Mouse (Mus musculus) adrenal gland, postnatal 10 days (tissue): ENCODE results near the gene Cracr2b. TPM values are rescaled to one million over a fixed set of nuclear protein-coding genes. Genes with fewer than 3 reads are reported as not detected.

ENCODE experiments used
- DNase-seq: peaks from one replicate; pipeline ENCODE4 v3.0.0; 2021; ENCODE audit warnings: mixed read lengths
- long read RNA-seq, 2 experiments: library from polyadenylated mRNA; stranded (forward); transcript quantifications; one replicate each; pipeline ENCODE4 v2.0.0; 2021
- total RNA-seq, 2 experiments: library from RNA; stranded (reverse); gene quantifications; 2 replicates each; pipeline ENCODE4 v1.2.3; 2021

Cracr2b gene
- total RNA-seq, result 10 to 100 TPM; 16.8 to 19.6 TPM
- long read RNA-seq, experiment 1, partial matches to known transcripts, result 15 of 29 reads
- long read RNA-seq, experiment 1, other reads (novel, unspliced or antisense), result 13 of 29 reads
- long read RNA-seq, experiment 2, partial matches to known transcripts, result 10 of 18 reads
- long read RNA-seq, experiment 2, other reads (novel, unspliced or antisense), result 8 of 18 reads

DNA sequence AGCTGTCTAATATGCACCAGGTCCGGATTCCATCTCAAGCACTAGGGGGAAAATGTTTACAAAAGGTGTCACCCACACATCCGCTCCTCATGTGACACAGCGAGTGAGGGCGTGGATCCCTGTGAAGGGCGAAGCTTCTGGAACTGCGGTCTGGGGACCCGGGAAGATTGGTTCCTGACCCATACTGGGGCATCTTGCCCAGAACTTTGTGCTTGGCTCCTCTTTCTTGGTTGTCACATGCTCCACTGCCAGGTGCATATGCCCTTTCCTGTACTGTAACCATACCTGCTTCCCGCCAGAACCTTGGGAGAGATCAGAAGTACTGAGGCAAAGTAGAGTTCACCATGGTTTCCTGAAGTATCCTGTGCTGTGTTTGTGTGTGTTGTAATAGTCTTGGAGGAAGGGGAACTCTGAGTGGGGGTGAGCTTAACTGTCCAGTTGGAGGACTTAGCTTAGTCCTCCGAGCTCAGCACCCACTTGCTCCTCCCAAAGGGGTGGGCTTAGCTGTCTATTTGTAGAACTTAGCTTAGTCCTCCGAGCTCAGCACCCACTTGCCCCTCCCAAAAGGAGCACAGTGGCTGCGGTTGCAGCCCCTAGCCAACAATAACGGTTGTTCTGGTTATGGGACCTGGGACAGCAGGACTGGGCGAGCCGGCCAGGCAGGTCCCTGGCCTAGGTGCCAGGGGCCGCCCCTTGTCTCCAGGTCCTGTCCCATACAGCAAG is at the start of gene Cracr2b:
Cracr2b (plus strand) TSS at position 704 of the 723 bp plus-strand sequence.
- peak; percentile 34 for DNase-seq

DNA sequence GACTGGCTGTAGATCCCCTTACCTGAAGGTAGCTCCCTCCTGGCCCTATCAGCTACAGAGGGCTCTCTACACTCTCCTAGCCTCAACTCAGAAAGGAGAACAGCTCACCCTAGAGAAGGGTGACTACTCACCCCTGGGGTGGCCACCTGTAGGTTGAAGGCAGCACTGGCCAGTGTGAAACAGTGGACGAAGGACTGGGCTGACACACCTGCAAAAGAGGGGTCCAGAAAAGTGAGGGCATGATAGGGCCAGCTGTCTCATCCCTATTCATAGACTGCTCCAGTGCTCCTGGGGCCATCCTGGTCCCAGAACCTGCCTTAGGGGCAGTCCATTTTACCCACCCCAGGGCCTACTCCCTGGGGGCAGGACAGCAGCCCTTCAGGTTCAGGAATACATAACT is 49.2 kb upstream of the Cracr2b start:
- DNase-seq, result no peak

DNA sequence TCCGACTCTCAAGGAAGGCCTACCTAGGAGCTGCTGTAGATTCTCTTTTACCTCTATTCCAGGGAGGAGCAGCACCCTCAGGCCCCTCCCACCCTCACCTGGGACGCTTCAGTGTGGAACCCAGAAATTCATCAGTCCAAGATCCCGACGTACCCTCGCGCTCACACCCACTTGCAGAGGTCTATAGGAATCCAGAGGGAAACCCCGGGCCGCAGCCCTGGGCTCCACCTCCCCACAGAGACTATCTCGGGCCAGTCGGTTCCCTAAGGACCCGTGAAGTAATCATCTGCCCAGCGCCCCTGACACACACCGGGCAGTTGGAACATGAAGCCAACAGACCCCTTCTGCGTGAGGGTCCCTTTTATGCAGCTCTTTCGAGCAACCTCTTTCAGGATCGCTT is 47.6 kb upstream of the Cracr2b start:
- peak; percentile 30 for DNase-seq

DNA sequence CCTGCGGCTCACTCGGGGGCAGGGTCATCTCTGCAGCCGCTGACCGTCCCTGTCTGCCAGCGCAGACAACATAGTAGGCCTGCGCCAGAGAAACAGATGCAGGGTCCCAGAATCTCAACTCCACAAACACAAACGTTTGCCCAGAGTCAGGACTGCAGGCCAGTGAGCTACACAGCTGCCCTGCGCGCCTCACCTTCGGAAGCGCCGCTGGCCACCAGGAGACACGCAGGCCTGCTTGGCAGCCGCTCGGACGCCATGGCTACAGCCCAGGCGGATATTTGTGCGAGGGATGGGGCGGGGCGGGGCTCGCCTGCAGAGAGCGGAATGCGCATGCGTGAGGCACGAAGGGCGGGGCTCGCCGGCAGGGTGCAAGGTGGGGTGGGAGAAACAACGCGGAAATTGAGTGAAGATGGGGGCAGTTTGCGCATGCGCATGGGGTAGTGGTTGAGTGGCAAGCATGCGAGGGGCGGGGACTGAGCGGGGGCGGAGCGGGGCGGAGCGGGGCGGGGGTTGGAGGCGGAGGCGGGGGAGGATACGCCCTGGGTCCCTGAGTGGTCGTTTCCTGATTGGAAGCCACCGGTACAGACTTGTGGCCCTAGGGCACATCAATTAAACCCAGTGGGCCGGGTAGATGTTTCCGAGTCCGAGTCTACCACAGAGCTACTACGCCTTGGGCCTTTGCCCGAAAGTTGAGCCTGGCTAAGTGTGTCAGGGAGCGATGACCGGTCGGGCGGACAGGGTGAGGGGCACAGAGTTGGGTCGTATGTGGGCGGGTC is 46.9 kb upstream of the Cracr2b start, which contains the start of gene Gatd1:
Gatd1 (minus strand) TSS at position 328 of the 776 bp plus-strand sequence.
- DNase-seq, result peak; percentile 100

DNA sequence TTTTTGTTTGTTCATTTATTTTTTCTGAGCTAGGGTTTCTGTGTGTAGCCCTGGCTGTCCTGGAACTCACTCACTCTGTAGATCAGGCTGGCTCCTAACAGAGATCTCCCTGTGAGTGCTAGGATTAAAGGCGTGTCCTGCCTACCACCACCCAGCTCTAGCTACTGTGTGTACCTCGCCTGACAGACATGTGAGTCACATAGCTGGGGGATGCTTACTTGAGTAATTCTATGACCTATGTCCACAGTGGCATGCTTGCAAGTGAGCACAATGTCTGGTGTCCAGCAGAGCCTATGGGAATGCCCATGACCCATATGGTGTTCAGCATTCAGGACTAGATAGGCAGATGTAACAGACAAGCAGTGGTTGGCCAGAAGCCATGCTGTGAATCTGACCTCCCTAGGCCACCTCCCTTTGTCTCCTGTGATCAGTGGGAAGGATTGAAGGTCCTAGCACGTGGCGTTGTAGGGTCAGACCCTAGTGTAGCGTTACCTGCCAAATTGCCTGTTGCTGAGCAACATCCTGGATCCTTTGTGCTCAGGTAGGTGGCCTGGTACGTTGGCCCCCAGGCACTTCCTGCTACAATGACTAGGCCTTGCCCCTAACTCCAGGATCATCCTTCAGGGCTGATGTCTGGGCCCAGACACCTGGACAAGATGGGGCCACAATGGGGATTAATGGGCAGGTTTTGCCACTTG is 44.6 kb upstream of the Cracr2b start:
- DNase-seq, result no peak

DNA sequence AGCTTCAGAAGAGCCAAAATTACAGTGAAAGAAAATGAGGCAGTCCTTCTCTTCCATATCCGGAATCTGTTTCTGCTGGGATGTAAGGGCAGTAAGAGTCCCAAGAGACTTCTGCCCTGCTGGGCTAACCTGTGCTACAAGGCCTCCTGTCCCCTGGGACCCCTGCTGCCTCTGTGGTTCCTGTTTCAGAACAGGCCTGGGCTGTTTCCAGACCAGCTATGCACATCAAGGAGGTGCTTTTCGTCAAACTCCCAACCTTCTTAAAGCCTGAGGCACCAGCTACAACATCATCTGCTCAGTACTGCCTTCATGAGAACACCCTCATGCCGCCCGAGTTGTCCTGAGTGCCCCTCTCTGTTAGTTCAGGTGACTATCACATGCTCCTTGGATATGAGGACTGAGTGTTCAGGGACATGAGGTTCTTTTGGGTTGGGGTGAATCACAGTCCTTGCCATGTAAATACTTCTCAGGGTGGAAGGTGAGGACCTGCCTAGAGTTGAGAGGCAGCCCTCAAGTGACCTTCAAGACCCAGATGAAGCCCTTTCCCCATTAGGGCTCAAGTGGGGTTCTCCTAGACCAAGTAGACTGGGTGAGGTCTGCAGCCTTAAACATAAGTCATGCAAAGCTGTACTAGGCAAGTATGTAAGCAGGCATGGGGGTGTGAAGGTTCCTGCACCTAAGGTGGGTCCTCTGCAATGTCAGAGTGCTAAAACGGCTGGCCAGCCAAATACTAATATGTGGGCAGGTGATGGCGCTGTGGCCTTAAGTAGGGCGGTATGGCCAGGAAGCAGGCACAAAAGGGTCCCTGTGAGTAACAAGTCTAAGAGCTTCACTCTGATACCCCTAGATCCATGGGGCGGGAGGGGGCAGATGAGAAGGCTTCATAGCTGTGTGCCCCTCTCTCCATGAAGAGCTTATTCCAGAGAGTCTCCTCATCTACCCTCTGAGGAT is 42.9 kb upstream of the Cracr2b start:
- no peak for DNase-seq

DNA sequence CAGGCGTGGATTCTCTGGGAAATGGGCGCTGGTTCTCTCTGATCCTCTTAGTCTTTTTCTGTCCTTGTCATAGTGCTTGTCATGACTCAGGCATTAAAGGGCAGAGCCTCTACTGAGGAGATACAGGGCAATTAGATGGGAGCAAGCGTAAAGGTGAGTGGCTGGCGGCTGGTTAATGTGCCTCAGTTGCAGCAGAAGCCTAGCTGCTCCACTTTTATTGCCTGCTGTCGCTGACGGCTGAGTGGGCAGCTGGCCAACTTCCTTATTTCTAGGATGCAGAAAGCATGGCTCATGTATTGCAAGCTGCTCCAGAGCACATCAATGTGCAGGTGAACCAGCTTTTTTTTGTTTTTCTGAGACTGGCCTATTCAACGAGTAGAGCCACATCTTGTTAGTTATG is 41.9 kb upstream of the Cracr2b start:
- peak; percentile 60 for DNase-seq

DNA sequence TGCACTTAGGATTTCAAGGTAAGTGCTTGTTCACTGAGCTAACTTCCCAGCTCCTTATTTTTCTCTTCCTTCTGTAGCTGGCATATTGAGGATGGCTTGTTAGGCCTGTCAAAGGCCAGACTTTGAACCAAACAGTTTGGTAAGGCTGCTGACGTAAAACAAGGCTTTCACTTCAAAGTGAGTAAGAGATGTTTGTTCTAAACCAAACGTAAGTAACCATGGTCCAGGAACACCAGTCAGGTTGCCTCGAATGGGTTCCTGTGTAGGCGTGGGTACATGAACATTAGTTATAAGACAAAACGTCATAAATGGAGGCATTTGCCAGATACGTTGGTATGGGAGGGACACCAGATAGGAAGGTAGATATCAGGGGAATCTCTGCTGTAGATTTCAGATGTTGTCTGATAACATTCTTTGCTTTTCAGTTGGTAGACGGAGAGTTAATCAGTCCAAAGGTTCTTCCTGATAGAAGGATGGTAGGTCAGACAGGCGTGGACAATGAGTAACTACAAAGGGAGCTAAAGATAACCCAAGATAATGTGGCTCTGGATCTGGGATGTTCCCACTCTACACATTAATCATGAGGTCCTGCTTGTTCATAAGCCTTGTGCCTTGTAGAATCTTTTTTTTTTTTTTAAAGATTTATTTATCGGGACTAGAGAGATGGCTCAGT is 40.7 kb upstream of the Cracr2b start:
- no peak for DNase-seq

DNA sequence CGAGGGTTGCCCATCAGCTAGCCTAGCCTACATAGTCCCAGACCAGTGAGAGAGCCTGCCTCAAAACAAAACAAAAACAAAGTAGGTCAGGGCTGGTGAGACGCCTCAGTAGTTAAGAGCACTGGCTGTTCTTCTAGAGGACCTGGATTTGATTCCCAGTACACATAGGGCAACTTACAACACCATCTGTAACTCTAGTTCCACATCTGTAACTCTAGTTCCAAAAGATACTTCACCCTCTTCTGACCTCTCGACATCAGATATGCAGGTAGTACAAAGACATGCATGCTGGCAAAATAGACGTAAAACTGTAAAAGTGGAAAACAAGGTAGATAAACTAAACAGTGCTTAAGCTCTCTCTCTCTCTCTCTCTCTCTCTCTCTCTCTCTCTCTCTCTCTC is 37.1 kb upstream of the Cracr2b start:
- DNase-seq, result no peak

DNA sequence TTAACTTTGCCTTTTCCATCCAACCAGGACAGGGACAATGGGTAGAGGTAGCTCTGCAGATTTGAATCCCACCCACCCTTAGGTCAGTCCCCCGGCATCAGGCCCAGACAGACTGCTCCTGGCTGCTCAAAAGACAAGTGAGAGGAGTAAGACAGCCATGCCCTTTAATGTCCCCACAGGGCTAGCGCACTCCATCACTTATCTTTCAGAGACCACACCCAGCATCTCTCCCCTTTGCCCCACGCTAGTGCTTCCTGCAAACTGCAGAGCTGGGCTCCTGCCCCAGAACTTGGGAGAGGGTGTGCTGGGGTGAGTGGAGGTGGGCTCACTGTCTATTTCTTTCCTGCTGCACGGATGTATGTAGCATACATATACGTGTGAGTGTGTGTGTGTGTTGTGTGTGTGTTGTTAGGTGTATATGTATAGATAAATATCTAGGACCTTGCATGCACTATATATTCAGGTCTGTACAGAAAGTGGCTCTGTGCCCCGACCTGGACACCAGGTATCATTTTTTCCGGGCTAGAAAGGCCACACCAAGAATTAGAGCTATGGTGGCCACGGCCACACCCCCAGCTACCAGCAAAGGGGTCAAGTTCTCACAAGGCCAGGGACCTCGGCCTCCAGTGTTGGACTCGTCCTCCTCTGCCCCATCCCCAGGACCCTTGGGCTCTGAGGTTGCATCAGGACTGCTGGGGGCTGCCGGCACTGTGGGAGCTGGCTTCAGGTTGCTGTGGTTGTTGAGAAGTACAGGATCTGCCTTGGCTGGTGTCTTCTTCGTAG is 33.8 kb upstream of the Cracr2b start:
- DNase-seq, result no peak

DNA sequence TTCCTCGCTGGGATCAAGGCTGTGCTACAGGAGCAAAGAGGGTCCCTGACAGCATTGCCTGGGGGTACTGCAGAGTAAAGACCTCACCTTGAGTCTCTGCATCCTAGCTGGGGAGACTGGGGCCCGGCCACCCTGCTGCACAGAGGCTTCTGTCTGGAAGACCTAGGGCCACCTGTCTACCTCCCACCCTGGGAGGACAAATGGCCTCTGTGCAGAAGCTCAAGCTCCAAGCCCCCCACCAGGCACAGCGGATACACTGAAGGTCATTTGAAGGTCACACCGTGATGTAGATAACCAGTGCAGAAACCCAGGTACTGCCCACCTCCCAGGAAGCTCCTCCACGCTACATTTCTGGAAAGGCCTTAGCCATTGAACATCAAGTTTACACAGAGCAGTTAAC is 32.2 kb upstream of the Cracr2b start:
- DNase-seq, result no peak

DNA sequence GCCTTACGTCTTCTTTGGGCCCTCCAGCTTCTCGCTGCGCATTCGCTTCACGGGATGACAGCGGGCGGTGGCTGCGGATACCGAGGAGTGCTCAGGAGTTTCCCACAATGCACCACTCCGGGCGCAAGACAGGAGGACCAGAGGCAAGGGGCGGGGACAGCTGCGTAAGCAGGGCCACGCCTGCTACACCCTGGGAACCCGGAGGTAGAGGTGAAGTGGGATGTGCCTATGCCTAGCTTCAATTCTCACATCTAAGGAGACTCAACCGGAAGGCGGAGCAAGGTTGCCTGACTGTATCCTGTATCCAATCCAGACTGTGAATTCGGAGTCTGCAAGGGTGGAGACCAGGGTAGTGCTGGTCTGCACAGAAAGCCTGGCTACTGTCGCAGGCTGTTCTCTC is 31.6 kb upstream of the Cracr2b start, which contains the start of gene Cend1:
Cend1 (minus strand) TSS at position 182 of the 400 bp plus-strand sequence.
- peak; percentile 60 for DNase-seq

DNA sequence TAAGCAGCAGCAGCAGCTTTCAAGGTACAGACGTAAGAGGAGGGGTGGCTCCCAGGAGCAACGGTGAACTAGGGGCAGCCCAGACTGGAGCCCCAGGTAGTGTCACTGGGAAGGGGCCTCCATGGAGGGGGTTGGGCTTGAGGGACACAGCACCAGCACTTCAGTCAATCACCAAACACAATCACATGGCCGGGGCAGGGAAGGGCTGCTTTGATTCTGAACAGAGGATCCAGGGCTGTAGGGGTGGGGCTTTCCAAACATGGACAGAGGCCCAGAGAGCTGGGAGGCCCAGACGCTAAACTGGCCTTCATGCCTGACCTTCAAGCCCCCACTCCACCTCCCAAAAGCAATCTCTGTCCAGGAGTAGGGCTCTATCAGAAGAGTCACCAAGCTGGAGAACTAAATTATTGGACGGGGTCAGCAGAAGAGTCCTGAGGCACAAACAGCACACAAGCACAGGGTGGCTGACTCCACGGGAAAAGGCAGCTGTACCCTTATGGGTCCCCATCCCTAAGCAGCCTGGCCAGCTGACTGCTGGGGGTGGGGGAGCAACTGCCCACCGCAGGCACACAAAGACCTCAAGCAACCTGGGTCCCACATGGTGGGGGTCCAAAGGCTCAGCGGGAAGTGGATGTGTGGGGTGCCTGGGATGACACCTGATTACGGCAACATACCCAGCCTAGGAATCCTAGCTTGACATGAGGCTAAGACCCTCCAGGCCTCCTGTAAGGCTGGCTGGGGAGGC is 30.9 kb upstream of the Cracr2b start:
- peak; percentile 68 for DNase-seq

DNA sequence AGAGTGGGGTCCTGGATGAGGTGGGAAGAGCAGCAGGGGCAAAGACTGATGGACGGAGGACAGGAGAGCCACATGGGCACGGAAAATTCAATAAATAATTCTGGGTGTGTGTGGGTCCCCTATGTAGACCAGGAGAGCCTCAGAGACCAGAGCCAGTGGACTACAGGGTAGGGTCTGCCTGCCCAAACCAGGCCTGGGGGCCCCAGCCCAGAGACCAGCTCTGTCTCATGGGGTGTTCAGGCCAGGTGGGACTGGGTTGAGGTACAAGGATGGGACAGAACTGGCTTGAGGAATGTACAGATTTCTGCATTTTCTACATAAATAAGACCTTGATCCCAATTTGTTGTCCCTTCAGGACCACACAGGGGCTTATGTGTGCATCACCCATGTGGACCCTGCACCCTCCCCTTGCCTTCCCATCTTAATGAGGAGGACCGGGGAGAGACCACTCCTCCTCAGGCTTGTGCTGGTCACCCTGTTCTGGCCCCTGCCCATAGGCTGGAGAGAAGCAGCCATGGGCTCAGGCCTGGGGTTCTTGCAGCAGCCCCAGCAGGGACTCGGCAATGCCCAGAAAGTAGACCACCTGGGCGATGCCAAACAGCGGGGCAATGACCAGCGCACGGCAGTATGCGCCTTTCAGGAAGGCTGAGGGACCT is 30.2 kb upstream of the Cracr2b start:
- DNase-seq, result no peak

DNA sequence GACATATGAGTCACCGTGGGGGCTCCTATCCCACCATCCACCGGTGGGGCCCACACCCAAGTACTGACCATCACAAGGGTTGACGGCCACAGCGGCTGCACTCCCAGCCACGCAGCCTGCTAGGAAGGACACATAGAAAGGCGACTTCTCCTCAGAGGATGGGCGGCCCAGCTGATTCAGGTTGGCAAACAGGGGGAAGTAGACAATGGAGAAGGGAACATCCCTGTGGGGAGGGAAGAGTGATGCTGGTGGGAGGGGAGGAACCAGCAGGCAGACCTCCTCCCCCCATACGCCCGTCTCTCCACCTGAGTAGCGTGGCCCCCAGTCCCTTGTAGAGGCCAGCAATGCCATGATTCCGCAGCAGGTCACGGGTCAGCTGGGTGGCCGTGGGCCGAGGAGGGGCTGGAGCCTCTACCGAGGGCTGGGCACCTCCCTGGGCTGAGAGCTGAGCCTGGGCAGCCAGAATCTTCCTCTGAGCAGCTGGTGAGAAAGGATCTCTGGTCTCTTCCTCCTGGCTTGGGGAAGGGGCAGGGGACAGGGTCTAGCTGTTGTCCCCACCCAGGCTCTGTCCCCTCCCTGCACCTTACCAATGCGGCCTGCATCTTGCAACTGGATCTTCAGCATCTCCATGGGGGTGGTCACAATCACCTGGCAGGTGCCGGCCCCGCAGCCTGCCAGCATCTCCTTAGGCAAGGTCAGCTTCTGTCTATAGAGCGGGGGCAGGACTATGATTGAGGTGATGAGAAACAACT is 29.3 kb upstream of the Cracr2b start:
- DNase-seq, result no peak

DNA sequence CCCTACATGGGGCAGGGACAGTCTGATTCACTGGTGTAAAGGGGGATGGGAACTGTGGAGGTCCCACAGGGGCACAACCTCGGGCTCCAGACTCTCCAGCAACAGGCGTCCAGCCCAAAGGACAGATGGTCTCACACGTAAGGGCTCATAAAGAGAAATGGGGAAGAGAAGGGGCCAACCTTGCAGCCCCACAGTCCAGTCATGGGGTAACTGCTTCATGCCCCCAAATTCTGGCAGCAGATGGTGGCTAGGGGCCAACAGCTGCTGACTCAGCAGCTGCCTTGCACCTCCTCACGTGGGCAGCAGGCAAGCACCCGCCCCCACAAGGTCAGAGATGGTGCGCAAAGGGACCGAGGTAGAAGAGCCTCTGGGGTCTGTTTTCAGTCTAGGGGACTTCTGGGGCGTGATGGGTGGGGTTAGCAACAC is 28.7 kb upstream of the Cracr2b start:
- DNase-seq, result peak; percentile 88

DNA sequence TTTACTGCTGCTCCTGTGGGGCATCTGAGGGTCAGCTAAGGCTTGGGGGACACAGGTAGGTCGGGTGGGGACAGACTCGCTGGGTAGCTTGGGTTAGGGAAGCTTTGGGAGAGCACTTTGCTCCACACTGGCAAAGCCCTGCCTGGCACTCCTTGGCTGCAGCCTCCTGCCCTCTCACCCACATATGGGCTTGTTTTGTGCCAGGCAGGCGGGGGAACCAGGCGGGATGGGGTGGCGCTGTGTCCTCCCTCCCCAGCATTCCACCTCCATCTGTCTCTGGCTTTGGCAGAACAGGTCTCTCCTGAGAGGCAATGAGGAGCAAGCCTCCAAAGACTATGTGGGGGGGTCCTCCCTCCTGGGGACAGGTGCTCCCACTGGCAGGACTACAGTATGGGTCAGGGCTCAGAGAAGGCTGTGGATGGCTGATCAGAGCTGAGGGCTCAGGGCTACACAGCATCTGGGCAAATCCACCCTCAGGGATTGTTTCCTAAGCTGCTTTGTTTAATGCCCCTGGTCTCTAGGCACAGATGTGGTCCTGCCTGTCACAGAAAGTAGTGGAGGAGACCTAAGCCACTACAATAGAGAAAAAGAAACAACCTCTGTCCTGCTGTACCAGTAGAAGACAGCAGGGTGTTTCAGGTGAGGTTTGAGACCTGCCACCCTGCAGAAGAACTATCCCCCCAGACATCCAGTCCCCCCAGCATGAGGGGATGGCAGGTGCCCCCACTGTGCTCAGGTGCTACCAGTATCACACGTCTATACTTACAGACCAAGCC is 28.0 kb upstream of the Cracr2b start:
- peak; percentile 87 for DNase-seq
